Mouse (Mus musculus) CH12.LX (cell line): ENCODE measurements at regions not wholly inside any gene's neighbourhood (a gene's known extent, or its start where the extent isn't known, plus 50 kb on each side); places are given as distances from the start of the nearest gene placed in this dataset.

Source experiments
- DNase-seq: peaks from one replicate; pipeline ENCODE4 v3.0.0-alpha.2; 2013; ENCODE audit errors: extremely low read depth
- H3K27ac ChIP-seq: 2 replicates; pipeline ENCODE4 v1.5.1; 2012; ENCODE audit warnings: low read depth, mild to moderate bottlenecking, control low read depth, moderate library complexity; ENCODE audit not compliant: insufficient read depth
- H3K27me3 ChIP-seq: replicated peaks from 2 replicates; pipeline ENCODE3; 2012; ENCODE audit warnings: inconsistent platforms
- H3K36me3 ChIP-seq, 2 experiments: replicated peaks in 1 of 2; 2 replicates each; pipeline versions ENCODE3 to v1.6.1; 2012; ENCODE audit warnings: inconsistent platforms in 1 of 2, low read length in 1 of 2, mild to moderate bottlenecking in 1 of 2, mixed read lengths in 1 of 2, moderate library complexity in 1 of 2; ENCODE audit not compliant: control insufficient read depth in 1 of 2, insufficient read depth in 1 of 2
- H3K4me1 ChIP-seq, 2 experiments: 2 replicates each; pipeline ENCODE4 v1.6.1; 2012; ENCODE audit warnings: inconsistent platforms in 1 of 2, moderate library complexity in 1 of 2; ENCODE audit not compliant: insufficient read depth in 2 of 2, control insufficient read depth in 1 of 2
- H3K4me2 ChIP-seq: 2 replicates; pipeline ENCODE4 v1.6.1; 2012; ENCODE audit warnings: low read depth, mild to moderate bottlenecking, control low read depth; ENCODE audit not compliant: poor library complexity, insufficient read depth, severe bottlenecking
- H3K4me3 ChIP-seq, 3 experiments: fragments of 150-350 bp in 1 of 3; sonication (generic) in 1 of 3; replicated peaks in 1 of 3; 2 replicates each; pipeline versions ENCODE3 to v1.5.1; 2011 to 2012; ENCODE audit warnings: low read depth in 2 of 3, low read length in 2 of 3, mild to moderate bottlenecking in 2 of 3, moderate library complexity in 2 of 3, control low read depth in 1 of 3, improper control_type of control experiment in 1 of 3, inconsistent platforms in 1 of 3, mixed read lengths in 1 of 3; ENCODE audit not compliant: poor library complexity in 1 of 3
- H3K79me2 ChIP-seq: replicated peaks from 2 replicates; pipeline ENCODE4 v1.6.1; 2012; ENCODE audit warnings: mild to moderate bottlenecking, moderate library complexity; ENCODE audit not compliant: control insufficient read depth, poor library complexity, insufficient read depth, severe bottlenecking; ENCODE audit errors: extremely low read depth
- H3K9ac ChIP-seq: 2 replicates; pipeline ENCODE4 v1.6.1; 2012; ENCODE audit warnings: low read depth, mild to moderate bottlenecking, control low read depth, moderate library complexity; ENCODE audit not compliant: insufficient read depth
- H3K9me3 ChIP-seq: replicated peaks from 2 replicates; pipeline ENCODE3; 2012; ENCODE audit warnings: low read length, inconsistent platforms, mixed read lengths
- BHLHE40 ChIP-seq: IDR thresholded peaks from 2 replicates; pipeline ENCODE4 v1.6.1; 2011; ENCODE audit warnings: mild to moderate bottlenecking, low read depth, low read length, improper control_type of control experiment
- CHD1 ChIP-seq: IDR thresholded peaks from 2 replicates; pipeline ENCODE4 v1.6.1; 2012; ENCODE audit warnings: low read depth, low read length, improper control_type of control experiment, inconsistent platforms
- CHD2 ChIP-seq: IDR thresholded peaks from 2 replicates; pipeline ENCODE4 v1.6.1; 2011; ENCODE audit warnings: low read length, improper control_type of control experiment
- CTCF ChIP-seq, 2 experiments: IDR thresholded peaks in 1 of 2; conservative IDR thresholded peaks in 1 of 2; 2 replicates each; pipeline ENCODE4 v1.5.1; 2011 to 2012; ENCODE audit warnings: low read depth in 2 of 2, low read length in 2 of 2, improper control_type of control experiment in 1 of 2, inconsistent platforms in 1 of 2, mild to moderate bottlenecking in 1 of 2, moderate library complexity in 1 of 2
- ELF1 ChIP-seq: IDR thresholded peaks from 2 replicates; pipeline ENCODE4 v1.6.1; 2014; ENCODE audit warnings: low read depth, mild to moderate bottlenecking, inconsistent platforms, low read length, improper control_type of control experiment
- EP300 ChIP-seq: IDR thresholded peaks from 2 replicates; pipeline ENCODE4 v1.6.1; 2011; ENCODE audit warnings: low read length, improper control_type of control experiment
- ETS1 ChIP-seq: conservative IDR thresholded peaks from 2 replicates; pipeline ENCODE4 v1.6.1; 2012; ENCODE audit warnings: low read depth, mild to moderate bottlenecking, inconsistent platforms, low read length, improper control_type of control experiment, moderate library complexity
- GABPA ChIP-seq: IDR thresholded peaks from 2 replicates; pipeline ENCODE4 v1.6.1; 2012; ENCODE audit warnings: low read depth, low read length, improper control_type of control experiment, inconsistent platforms; ENCODE audit not compliant: insufficient replicate concordance
- HCFC1 ChIP-seq: IDR thresholded peaks from 2 replicates; pipeline ENCODE4 v1.6.1; 2012; ENCODE audit warnings: low read depth, mild to moderate bottlenecking, inconsistent platforms, low read length, improper control_type of control experiment
- IRF4 ChIP-seq: IDR thresholded peaks from 2 replicates; pipeline ENCODE4 v1.6.1; 2014; ENCODE audit warnings: low read depth, mild to moderate bottlenecking, inconsistent platforms, low read length, improper control_type of control experiment
- JUN ChIP-seq: IDR thresholded peaks from 2 replicates; pipeline ENCODE4 v1.6.1; 2011; ENCODE audit warnings: low read depth, mild to moderate bottlenecking, low read length, improper control_type of control experiment, moderate library complexity; ENCODE audit not compliant: insufficient read depth
- JUND ChIP-seq: conservative IDR thresholded peaks from 2 replicates; pipeline ENCODE4 v1.6.1; 2011; ENCODE audit warnings: low read depth, low read length, improper control_type of control experiment
- KAT2A ChIP-seq: IDR thresholded peaks from 2 replicates; pipeline ENCODE4 v1.6.1; 2012; ENCODE audit warnings: low read length, improper control_type of control experiment, inconsistent platforms; ENCODE audit not compliant: insufficient replicate concordance
- MAFK ChIP-seq: IDR thresholded peaks from 2 replicates; pipeline ENCODE4 v1.6.1; 2011; ENCODE audit warnings: low read length, improper control_type of control experiment; ENCODE audit not compliant: insufficient replicate concordance
- MAX ChIP-seq: IDR thresholded peaks from 2 replicates; pipeline ENCODE4 v1.6.1; 2011; ENCODE audit warnings: low read length, improper control_type of control experiment
- MAZ ChIP-seq: IDR thresholded peaks from 2 replicates; pipeline ENCODE4 v1.6.1; 2012; ENCODE audit warnings: low read depth, mild to moderate bottlenecking, inconsistent platforms, low read length, improper control_type of control experiment, moderate library complexity
- MEF2A ChIP-seq: IDR thresholded peaks from 2 replicates; pipeline ENCODE4 v1.6.1; 2014; ENCODE audit warnings: low read depth, mild to moderate bottlenecking, inconsistent platforms, low read length, improper control_type of control experiment, borderline replicate concordance
- MXI1 ChIP-seq: IDR thresholded peaks from 2 replicates; pipeline ENCODE4 v1.6.1; 2011; ENCODE audit warnings: mild to moderate bottlenecking, low read depth, low read length, improper control_type of control experiment
- MYC ChIP-seq: IDR thresholded peaks from 2 replicates; pipeline ENCODE4 v1.6.1; 2011; ENCODE audit warnings: low read depth, mild to moderate bottlenecking, improper control_type of control experiment, low read length
- NELFE ChIP-seq: IDR thresholded peaks from 2 replicates; pipeline ENCODE4 v1.6.1; 2011; ENCODE audit warnings: low read depth, low read length, improper control_type of control experiment
- NRF1 ChIP-seq: IDR thresholded peaks from 2 replicates; pipeline ENCODE4 v1.6.1; 2014; ENCODE audit warnings: low read depth, mild to moderate bottlenecking, inconsistent platforms, low read length, improper control_type of control experiment, moderate library complexity
- PAX5 ChIP-seq: IDR thresholded peaks from 2 replicates; pipeline ENCODE4 v1.6.1; 2012; ENCODE audit warnings: low read length, inconsistent platforms, mixed read lengths
- POLR2A ChIP-seq: IDR thresholded peaks from 2 replicates; pipeline ENCODE4 v1.6.1; 2011; ENCODE audit warnings: low read depth, mild to moderate bottlenecking, improper control_type of control experiment, low read length
- POLR2AphosphoS2 ChIP-seq: IDR thresholded peaks from 2 replicates; pipeline ENCODE4 v1.6.1; 2011; ENCODE audit warnings: low read depth, low read length, improper control_type of control experiment
- RAD21 ChIP-seq: IDR thresholded peaks from 2 replicates; pipeline ENCODE4 v1.6.1; 2011; ENCODE audit warnings: low read depth, mild to moderate bottlenecking, low read length, improper control_type of control experiment, moderate library complexity
- RCOR1 ChIP-seq: conservative IDR thresholded peaks from 2 replicates; pipeline ENCODE4 v1.6.1; 2012; ENCODE audit warnings: low read depth, mild to moderate bottlenecking, inconsistent platforms, low read length, improper control_type of control experiment
- SIN3A ChIP-seq: IDR thresholded peaks from 2 replicates; pipeline ENCODE4 v1.6.1; 2012; ENCODE audit warnings: low read length, improper control_type of control experiment, inconsistent platforms
- SMC3 ChIP-seq: IDR thresholded peaks from 2 replicates; pipeline ENCODE4 v1.6.1; 2011; ENCODE audit warnings: low read depth, low read length, improper control_type of control experiment
- TBP ChIP-seq: conservative IDR thresholded peaks from 2 replicates; pipeline ENCODE4 v1.6.1; 2011; ENCODE audit warnings: low read depth, low read length, improper control_type of control experiment
- TCF12 ChIP-seq: IDR thresholded peaks from 2 replicates; pipeline ENCODE4 v1.6.1; 2014; ENCODE audit warnings: low read depth, mild to moderate bottlenecking, inconsistent platforms, low read length, improper control_type of control experiment
- UBTF ChIP-seq: IDR thresholded peaks from 2 replicates; pipeline ENCODE4 v1.6.1; 2012; ENCODE audit warnings: low read depth, mild to moderate bottlenecking, inconsistent platforms, low read length, improper control_type of control experiment, moderate library complexity
- USF1 ChIP-seq: IDR thresholded peaks from 2 replicates; pipeline ENCODE4 v1.6.1; 2014; ENCODE audit warnings: low read depth, mild to moderate bottlenecking, inconsistent platforms, low read length, improper control_type of control experiment
- USF2 ChIP-seq: conservative IDR thresholded peaks from 2 replicates; pipeline ENCODE4 v1.6.1; 2011; ENCODE audit warnings: low read depth, low read length, improper control_type of control experiment
- ZC3H11A ChIP-seq: IDR thresholded peaks from 2 replicates; pipeline ENCODE4 v1.6.1; 2012; ENCODE audit warnings: low read depth, mild to moderate bottlenecking, inconsistent platforms, low read length, improper control_type of control experiment
- ZKSCAN1 ChIP-seq: IDR thresholded peaks from 2 replicates; pipeline ENCODE4 v1.6.1; 2012; ENCODE audit warnings: low read depth, inconsistent platforms, low read length, improper control_type of control experiment, borderline replicate concordance
- ZMIZ1 ChIP-seq: IDR thresholded peaks from 2 replicates; pipeline ENCODE4 v1.6.1; 2012; ENCODE audit warnings: low read depth, mild to moderate bottlenecking, inconsistent platforms, low read length, improper control_type of control experiment
- ZNF384 ChIP-seq: IDR thresholded peaks from 2 replicates; pipeline ENCODE4 v1.6.1; 2012; ENCODE audit warnings: low read depth, low read length, improper control_type of control experiment, inconsistent platforms
- dilution Hi-C: fragments of 300-500 bp; cut with MboI; formaldehyde crosslinking; loops from 2 replicates; pipeline ENCODE4 v1.14.3; 2020; ENCODE audit warnings: low sequenced_read_pairs; ENCODE audit not compliant: extremely low pct_unique_long_range_greater_than_20kb, extremely low pct_ligation_motif_present
- in situ Hi-C: fragments of 300-500 bp; cut with MboI; formaldehyde crosslinking; loops from 3 replicates; pipeline ENCODE4 v1.14.3; 2019; ENCODE audit warnings: low sequenced_read_pairs, low pct_ligation_motif_present, low pct_unique_long_range_greater_than_20kb, mixed read lengths

GRCm38 (mm10) chr10:25118674-25119670 is 188.7 kb downstream of the Akap7 start:
- Histone ChIP-seq H3K9ac (no peak overlapping the region), H3K4me3 (no peak overlapping the region), H3K9me3 (no peaks in the 10 kb centered on the region), H3K4me2 (peak overlapping the region; percentile 66), H3K36me3 (no peaks in the 10 kb centered on the region), H3K27ac (peak overlapping the region; percentile 59; the same call in 1 of the 2 replicates), H3K27me3 (no peaks in the 10 kb centered on the region), H3K4me1 (peaks cover 14 to 23% of the 10 kb centered on the region in 2 experiments), H3K79me2 (no peaks in the 10 kb centered on the region)
- in situ Hi-C loops = no loop called here
- peak; percentile 76 for DNase-seq
- dilution Hi-C loops = no loop called here
- TF ChIP-seq KAT2A = no peak
- no peak for TF ChIP-seq NRF1
- no peak for TF ChIP-seq POLR2A
- TF ChIP-seq MAZ = peak; percentile 16; the same call in 1 of the 2 replicates
- no peak for TF ChIP-seq SIN3A
- TF ChIP-seq RCOR1 = no peak
- TF ChIP-seq BHLHE40 = no peak; the same call in 1 of the 2 replicates
- 0 out of 2 replicates have a peak, but pooled peaks have one; percentile 31 for TF ChIP-seq MYC
- no peak; the same call in 1 of the 2 replicates for TF ChIP-seq EP300
- TF ChIP-seq MEF2A = peak; percentile 64; the same call in 1 of the 2 replicates
- no peak for TF ChIP-seq JUND
- peak; percentile 32; the same call in 1 of the 2 replicates for TF ChIP-seq MAX
- no peak for TF ChIP-seq GABPA
- TF ChIP-seq TCF12 = peak; percentile 35; the same call in 1 of the 2 replicates
- no peak for TF ChIP-seq POLR2AphosphoS2
- no peak for TF ChIP-seq ZKSCAN1
- TF ChIP-seq MXI1 = no peak
- peak; percentile 64 for TF ChIP-seq USF1
- no peak for TF ChIP-seq ZMIZ1
- TF ChIP-seq ETS1 = peak; percentile 41; the same call in 1 of the 2 replicates
- peak; percentile 59; the same call in 1 of the 2 replicates for TF ChIP-seq ELF1
- peak; percentile 23; the same call in 1 of the 2 replicates for TF ChIP-seq IRF4
- TF ChIP-seq RAD21 = no peak; the same call in 1 of the 2 replicates
- no peak for TF ChIP-seq UBTF
- TF ChIP-seq TBP = no peak
- TF ChIP-seq SMC3 = no peak; the same call in 1 of the 2 replicates
- 0 out of 2 replicates have a peak, but pooled peaks have one; percentile 8 for TF ChIP-seq MAFK
- TF ChIP-seq PAX5 = no peak
- TF ChIP-seq CTCF (conservative IDR thresholded peaks at IDR 0.05 in 1 of 2, IDR thresholded peaks at IDR 0.05 in 1 of 2; ENCODE audit: low read depth in 2 of 2, low read length in 2 of 2) = peak in 1 of 2 experiments; percentile 36; a peak in 1 of 4 replicates
- TF ChIP-seq ZNF384 = no peak
- peak; percentile 47; the same call in 1 of the 2 replicates for TF ChIP-seq CHD2
- TF ChIP-seq HCFC1 = no peak
- no peak for TF ChIP-seq JUN
- TF ChIP-seq CHD1 = no peak
- TF ChIP-seq NELFE = no peak
- no peak for TF ChIP-seq ZC3H11A
- TF ChIP-seq USF2 = peak; percentile 55; the same call in 1 of the 2 replicates
